In the genomic region with DNA sequence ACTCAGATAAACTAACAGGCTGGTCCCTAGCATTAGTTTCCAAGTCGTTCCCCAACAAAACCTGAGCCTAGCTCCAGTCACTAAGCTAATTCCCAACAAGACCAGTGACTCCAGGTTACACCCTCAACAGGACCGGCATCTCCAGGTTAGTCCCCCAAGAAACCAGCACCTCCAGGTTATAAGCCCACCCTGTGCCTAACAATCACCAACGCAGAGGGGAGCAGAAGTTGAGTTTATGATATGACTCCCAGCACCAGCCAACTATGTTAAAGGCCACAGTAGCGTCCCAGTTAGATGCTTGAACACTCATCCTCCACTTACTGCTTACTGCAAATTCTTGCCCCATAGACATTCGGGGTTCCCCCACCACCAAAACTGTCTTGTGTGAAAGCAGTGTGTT, we compare ENCODE assay signal across 24 mouse cellular contexts. TPM values are rescaled to one million over a fixed set of nuclear protein-coding genes. Genes with fewer than 3 reads are reported as not detected.
A peak's percentile ranks its signal among the peaks of the same experiment; 100 is the strongest.
DNase-seq lines count a peak whose midpoint lies in the region; ATAC-seq and TF ChIP-seq lines count a peak whose summit lies in the region.
"Had no signal": no experiment of that assay in that cellular context is flagged by ENCODE, and none has a peak within 500 bp of the region (broad histone marks: within the 10 kb centered on the region; RNA-seq: fewer than 3 reads in every experiment).

No protein-coding gene starts in this region.

- 0 out of 2 replicates have a peak overlapping the region, but pooled peaks have one; percentile 45 for H3K27ac ChIP-seq in limb, embryonic 12.5 days
- H3K27ac ChIP-seq in limb, embryonic 10.5 days = no peak overlapping the region
- H3K27ac ChIP-seq in ES-E14 (ENCODE audit: insufficient read depth, low read depth, low read length, poor library complexity, severe bottlenecking) = peak overlapping the region; percentile 28; the same call in 1 of the 2 replicates
- H3K27ac ChIP-seq in embryonic facial prominence, embryonic 10.5 days (replicated peaks) = peak overlapping the region; percentile 54
- H3K27ac ChIP-seq in embryonic fibroblast, embryonic 13.5 days (ENCODE audit: insufficient read depth, low read length) = peak overlapping the region; percentile 23; the same call in 1 of the 2 replicates
- no peak overlapping the region for H3K27ac ChIP-seq in midbrain, embryonic 16.5 days (ENCODE audit: low read length)
- H3K27ac ChIP-seq in hindbrain, embryonic 14.5 days = no peak overlapping the region
- H3K27ac ChIP-seq: heart, embryonic 15.5 days; hindbrain, embryonic 15.5 days; intestine, embryonic 15.5 days had no signal

- no peak for TF ChIP-seq CTCF in embryonic fibroblast, embryonic 13.5 days (IDR thresholded peaks at IDR 0.05; ENCODE audit: borderline replicate concordance, insufficient read depth, low read length)

- H3K4me1 ChIP-seq in limb, embryonic 12.5 days (replicated peaks) = peaks cover 11% of the 10 kb centered on the region
- peaks cover 10% of the 10 kb centered on the region; the same call in 1 of the 2 replicates for H3K4me1 ChIP-seq in limb, embryonic 10.5 days
- peaks cover 3 to 9% of the 10 kb centered on the region in 2 experiments; a peak in 1 of 4 replicates for H3K4me1 ChIP-seq in ES-E14 (ENCODE audit: control insufficient read depth in 2 of 2, insufficient read depth in 2 of 2, low read length in 2 of 2, poor library complexity in 1 of 2)
- peaks cover 12% of the 10 kb centered on the region for H3K4me1 ChIP-seq in embryonic facial prominence, embryonic 10.5 days
- 0 out of 2 replicates have a peak, but pooled peaks cover 5% of the 10 kb centered on the region for H3K4me1 ChIP-seq in embryonic fibroblast, embryonic 13.5 days (ENCODE audit: control insufficient read depth, insufficient read depth, low read length)
- H3K4me1 ChIP-seq in midbrain, embryonic 16.5 days (ENCODE audit: control insufficient read depth, insufficient read depth, low read length) = no peaks in the 10 kb centered on the region
- no peaks in the 10 kb centered on the region for H3K4me1 ChIP-seq in hindbrain, embryonic 14.5 days (replicated peaks; ENCODE audit: control insufficient read depth, insufficient read depth, low read length)
- H3K4me1 ChIP-seq: heart, embryonic 15.5 days; hindbrain, embryonic 15.5 days; intestine, embryonic 15.5 days had no signal

- ATAC-seq in limb, embryonic 12.5 days (ENCODE audit: insufficient number of reproducible peaks, insufficient read depth, low FRiP score, low TSS enrichment, low read depth) = peak; percentile 31; the same call in 1 of the 2 replicates
- ATAC-seq in midbrain, embryonic 16.5 days = no peak
- no peak for ATAC-seq in hindbrain, embryonic 14.5 days (ENCODE audit: low FRiP score)
- ATAC-seq: activated CD4-positive, CD25-positive, alpha-beta regulatory T cell, adult 4 months; CD4-positive, CD25-positive, alpha-beta regulatory T cell, adult 4 months; forebrain, embryonic 14.5 days; forebrain, postnatal 0 days; intestine, embryonic 15.5 days had no signal

- TF ChIP-seq POLR2A in embryonic fibroblast, embryonic 13.5 days (IDR thresholded peaks at IDR 0.05; ENCODE audit: low read depth, low read length) = no peak

- no peak overlapping the region for H3K9ac ChIP-seq in limb, embryonic 12.5 days (replicated peaks)
- H3K9ac ChIP-seq in ES-E14 (ENCODE audit: insufficient read depth, low read depth, low read length, poor library complexity, severe bottlenecking) = no peak overlapping the region
- H3K9ac ChIP-seq in midbrain, embryonic 16.5 days (ENCODE audit: low read depth, low read length) = no peak overlapping the region
- no peak overlapping the region for H3K9ac ChIP-seq in hindbrain, embryonic 14.5 days
- H3K9ac ChIP-seq: forebrain, postnatal 0 days; heart, embryonic 12.5 days; heart, embryonic 15.5 days; hindbrain, embryonic 15.5 days; intestine, embryonic 15.5 days had no signal

- no peaks in the 10 kb centered on the region for H3K27me3 ChIP-seq in limb, embryonic 12.5 days
- H3K27me3 ChIP-seq in limb, embryonic 10.5 days (ENCODE audit: low read depth, poor library complexity, severe bottlenecking) = no peaks in the 10 kb centered on the region
- H3K27me3 ChIP-seq in embryonic facial prominence, embryonic 10.5 days (replicated peaks; ENCODE audit: low read depth, poor library complexity, severe bottlenecking) = no peaks in the 10 kb centered on the region
- H3K27me3 ChIP-seq in midbrain, embryonic 16.5 days (ENCODE audit: control insufficient read depth, insufficient read depth, low read depth, low read length) = no peaks in the 10 kb centered on the region
- H3K27me3 ChIP-seq in hindbrain, embryonic 14.5 days (ENCODE audit: control insufficient read depth, insufficient read depth, low read length) = no peaks in the 10 kb centered on the region
- H3K27me3 ChIP-seq: heart, embryonic 12.5 days; heart, embryonic 15.5 days; hindbrain, embryonic 15.5 days; intestine, embryonic 15.5 days had no signal

- no peak overlapping the region for H3K4me3 ChIP-seq in limb, embryonic 12.5 days (replicated peaks)
- no peak overlapping the region for H3K4me3 ChIP-seq in limb, embryonic 10.5 days
- H3K4me3 ChIP-seq in ES-E14 (ENCODE audit: insufficient read depth in 1 of 2, low read depth in 1 of 2, low read length in 2 of 2, poor library complexity in 1 of 2, severe bottlenecking in 1 of 2) = no peak overlapping the region
- no peak overlapping the region for H3K4me3 ChIP-seq in embryonic facial prominence, embryonic 10.5 days
- H3K4me3 ChIP-seq in embryonic fibroblast, embryonic 13.5 days (ENCODE audit: insufficient read depth, low read length) = no peak overlapping the region
- no peak overlapping the region for H3K4me3 ChIP-seq in midbrain, embryonic 16.5 days (ENCODE audit: low read depth, low read length)
- no peak overlapping the region for H3K4me3 ChIP-seq in hindbrain, embryonic 14.5 days (replicated peaks; ENCODE audit: low read length)
- H3K4me3 ChIP-seq: heart, embryonic 12.5 days; heart, embryonic 15.5 days; hindbrain, embryonic 15.5 days; intestine, embryonic 15.5 days had no signal

- 77% methylated on average over 5 of the region's 5 CpGs for WGBS in limb, embryonic 12.5 days
- 90% methylated on average over 5 of the region's 5 CpGs for WGBS in limb, embryonic 10.5 days
- WGBS in embryonic facial prominence, embryonic 10.5 days = 90% methylated on average over 5 of the region's 5 CpGs
- 92% methylated on average over 5 of the region's 5 CpGs for WGBS in midbrain, embryonic 16.5 days
- WGBS in hindbrain, embryonic 14.5 days = 90% methylated on average over 5 of the region's 5 CpGs

- DNase-seq in limb, embryonic 10.5 days (ENCODE audit: low spot score) = no peak
- no peak for DNase-seq in ES-E14 (ENCODE audit: low read depth, low spot score)
- no peak for DNase-seq in embryonic facial prominence, embryonic 10.5 days (ENCODE audit: low spot score)
- DNase-seq in frontal cortex, postnatal 25 days (ENCODE audit: low spot score in 2 of 2) = no peak
- no peak for DNase-seq in hindbrain, embryonic 14.5 days (ENCODE audit: low spot score)
- DNase-seq: adrenal gland, adult 8-10 months; adrenal gland, postnatal 25 days; cerebellum, adult 18-20 months; cerebellum, adult 9-10 months; cerebellum, postnatal 14 days; forebrain, postnatal 0 days; gastrocnemius, postnatal 25 days; heart, postnatal 10 days; heart, postnatal 4 days had no signal

- no peaks in the 10 kb centered on the region for H3K36me3 ChIP-seq in limb, embryonic 12.5 days
- H3K36me3 ChIP-seq in limb, embryonic 10.5 days = no peaks in the 10 kb centered on the region
- peaks cover 2% of the 10 kb centered on the region; the same call in 1 of the 2 replicates for H3K36me3 ChIP-seq in ES-E14 (ENCODE audit: control insufficient read depth, insufficient read depth, low read length, poor library complexity, severe bottlenecking)
- H3K36me3 ChIP-seq in embryonic facial prominence, embryonic 10.5 days (replicated peaks) = no peaks in the 10 kb centered on the region
- no peaks in the 10 kb centered on the region for H3K36me3 ChIP-seq in midbrain, embryonic 16.5 days (ENCODE audit: control insufficient read depth, insufficient read depth, low read length)
- no peaks in the 10 kb centered on the region for H3K36me3 ChIP-seq in hindbrain, embryonic 14.5 days (replicated peaks; ENCODE audit: control insufficient read depth, insufficient read depth)
- H3K36me3 ChIP-seq: heart, embryonic 12.5 days; heart, embryonic 15.5 days; hindbrain, embryonic 15.5 days; intestine, embryonic 15.5 days had no signal

- H3K9me3 ChIP-seq in limb, embryonic 12.5 days = peaks cover 9% of the 10 kb centered on the region; the same call in 1 of the 2 replicates
- H3K9me3 ChIP-seq in limb, embryonic 10.5 days (replicated peaks) = no peaks in the 10 kb centered on the region
- H3K9me3 ChIP-seq in ES-E14 (ENCODE audit: control insufficient read depth, insufficient read depth, low read depth, low read length) = no peaks in the 10 kb centered on the region
- peaks cover 12% of the 10 kb centered on the region for H3K9me3 ChIP-seq in embryonic facial prominence, embryonic 10.5 days
- no peaks in the 10 kb centered on the region for H3K9me3 ChIP-seq in midbrain, embryonic 16.5 days (replicated peaks; ENCODE audit: control insufficient read depth, low read length, poor library complexity, severe bottlenecking)
- H3K9me3 ChIP-seq in hindbrain, embryonic 14.5 days (ENCODE audit: control insufficient read depth, low read length) = peaks cover 4% of the 10 kb centered on the region; the same call in 1 of the 2 replicates
- H3K9me3 ChIP-seq: heart, embryonic 15.5 days; intestine, embryonic 15.5 days had no signal

- H3K4me2 ChIP-seq in limb, embryonic 12.5 days = no peak overlapping the region
- H3K4me2 ChIP-seq in midbrain, embryonic 16.5 days (ENCODE audit: low read length) = no peak overlapping the region
- H3K4me2 ChIP-seq in hindbrain, embryonic 14.5 days (replicated peaks) = no peak overlapping the region
- H3K4me2 ChIP-seq: heart, embryonic 12.5 days; heart, embryonic 15.5 days; hindbrain, embryonic 15.5 days; intestine, embryonic 15.5 days had no signal

- in situ Hi-C loops in ES-E14 (cut with MboI; ENCODE audit: low sequenced_read_pairs in 2 of 2, unreplicated experiment in 2 of 2) = no loop called here

TF ChIP-seq in ES-E14, 5 proteins besides CTCF, POLR2A, EP300 and RAD21 (continues in another document):
- TF ChIP-seq MAFK (IDR thresholded peaks at IDR 0.05; ENCODE audit: insufficient read depth, low read depth, low read length) = no peak
- no peak for TF ChIP-seq HCFC1 (IDR thresholded peaks at IDR 0.05; ENCODE audit: borderline replicate concordance, insufficient read depth, low read length)
- no peak for TF ChIP-seq CHD2 (IDR thresholded peaks at IDR 0.05; ENCODE audit: low read depth, low read length)

RNA-seq across cellular contexts. Expression of a gene that starts 27.9 kb away (rescaled TPM):
- 249 and 261 TPM in 2 replicates for polyA plus RNA-seq in limb, embryonic 12.5 days (2016; fragmentation: Nextera tagmentation; extraction: Ambion mirVana)
- polyA plus RNA-seq in limb, embryonic 10.5 days (2016; fragmentation: Nextera tagmentation; extraction: Ambion mirVana) = 234 and 238 TPM in 2 replicates
- total RNA-seq in ES-E14 (2012; rRNA removed) = 86.4 and 102 TPM in 2 replicates
- 230 and 243 TPM in 2 replicates for polyA plus RNA-seq in embryonic facial prominence, embryonic 10.5 days (2016; fragmentation: Nextera tagmentation; extraction: Ambion mirVana)
- polyA plus RNA-seq in embryonic fibroblast, embryonic 13.5 days (2011; ENCODE audit: insufficient read length, low read depth, missing spikeins) = 91.1 and 111 TPM in 2 replicates
- 243 and 253 TPM in 2 replicates for polyA plus RNA-seq in midbrain, embryonic 16.5 days (2015; fragmentation: Nextera tagmentation; extraction: Ambion mirVana)
- polyA plus RNA-seq in hindbrain, embryonic 14.5 days (2014; fragmentation: Nextera tagmentation; extraction: Ambion mirVana) = 184 and 190 TPM in 2 replicates

Comparison
In these comparisons a context has a peak if more than half of its experiments do, and no peak if none do; other contexts are left out.
1. H3K27ac ChIP-seq: peak in limb, embryonic 12.5 days (single experiment), ES-E14 (single experiment), embryonic facial prominence, embryonic 10.5 days (single experiment) and embryonic fibroblast, embryonic 13.5 days (single experiment); none in limb, embryonic 10.5 days (single experiment), midbrain, embryonic 16.5 days (single experiment) and hindbrain, embryonic 14.5 days (single experiment).